Mouse (Mus musculus) neural tube, embryonic 14.5 days (tissue): ENCODE results near the gene Herpud1. TPM values are rescaled to one million over a fixed set of nuclear protein-coding genes. Genes with fewer than 3 reads are reported as not detected.

ENCODE experiments used
- ATAC-seq: fragments of 200-750 bp; cut with Nextera tagmentation; 2 replicates; pipeline ENCODE4 v1.8.0; 2017; ENCODE audit warnings: low read depth, mild to moderate bottlenecking, moderate TSS enrichment, moderate library complexity
- H3K27ac ChIP-seq: fragments of 300-500 bp; sonication (generic); 2 replicates; pipeline ENCODE4 v1.5.1; 2014; ENCODE audit warnings: low read depth, mild to moderate bottlenecking, control low read depth, low read length, moderate library complexity, mixed read lengths
- H3K27me3 ChIP-seq: fragments of 300-500 bp; sonication (generic); 2 replicates; pipeline ENCODE4 v1.6.1; 2014; ENCODE audit warnings: low read length; ENCODE audit not compliant: control insufficient read depth, insufficient read depth
- H3K36me3 ChIP-seq: fragments of 300-500 bp; sonication (generic); 2 replicates; pipeline ENCODE4 v1.6.1; 2014; ENCODE audit warnings: low read length, mixed read lengths; ENCODE audit not compliant: control insufficient read depth, insufficient read depth
- H3K4me1 ChIP-seq: fragments of 300-500 bp; sonication (generic); 2 replicates; pipeline ENCODE4 v1.6.1; 2014; ENCODE audit warnings: low read length; ENCODE audit not compliant: control insufficient read depth, insufficient read depth
- H3K4me2 ChIP-seq: fragments of 300-500 bp; sonication (generic); 2 replicates; pipeline ENCODE4 v1.6.1; 2014; ENCODE audit warnings: mild to moderate bottlenecking, low read depth, low read length, control low read depth
- H3K4me3 ChIP-seq: fragments of 300-500 bp; sonication (generic); 2 replicates; pipeline ENCODE4 v1.5.1; 2014; ENCODE audit warnings: low read depth, low read length, control low read depth, mixed read lengths
- H3K9ac ChIP-seq: fragments of 300-500 bp; sonication (generic); replicated peaks from 2 replicates; pipeline ENCODE4 v1.6.1; 2014; ENCODE audit warnings: low read depth, mild to moderate bottlenecking, control low read depth, low read length, mixed read lengths
- H3K9me3 ChIP-seq: fragments of 300-500 bp; sonication (generic); 2 replicates; pipeline ENCODE4 v1.6.1; 2016; ENCODE audit warnings: low read length; ENCODE audit not compliant: control insufficient read depth
- WGBS: fragments of 180-500 bp; shearing (Covaris S2); extraction: QIAGEN DNeasy Blood & Tissue Kit; methylation state at CpG from one replicate; pipeline ENCODE4 v1.1.7; 2014; 5-methylcytosine and 5-hydroxymethylcytosine counted together
- polyA plus RNA-seq: library from polyadenylated mRNA; unstranded; fragments of >200 nt; fragmentation: Nextera tagmentation; extraction: Ambion mirVana; gene quantifications from 2 replicates; pipeline ENCODE4 v1.2.1, GENCODE M21; 2014

The Herpud1 gene
- polyA plus RNA-seq, 1 experiment from 2014 or later, result 69.0 TPM

DNA sequence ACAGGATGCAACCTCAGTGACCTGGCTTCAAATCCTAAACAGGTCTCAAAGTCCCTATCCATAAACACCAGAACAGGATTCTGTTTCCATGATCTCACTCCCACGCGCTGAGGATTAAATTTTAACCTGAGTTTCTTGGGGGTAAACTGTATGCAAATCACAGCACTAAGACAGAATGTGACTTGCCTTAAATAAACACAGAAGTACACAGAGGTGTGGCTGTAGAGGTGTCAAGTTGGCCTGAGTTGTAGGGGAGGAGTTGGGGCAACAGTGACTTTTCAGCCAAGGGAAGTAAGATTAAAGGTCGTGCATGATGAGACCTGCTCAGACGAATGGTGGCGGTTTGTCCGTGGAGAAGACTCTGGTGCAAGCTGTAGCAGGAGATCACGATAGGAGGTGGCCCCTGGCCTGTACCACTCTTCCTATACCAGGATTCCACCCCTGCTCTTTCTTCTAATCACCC is 32.1 kb upstream of the Herpud1 start:
- 87% methylated on average over 7 of the region's 7 CpGs for WGBS
- H3K4me1 ChIP-seq, result no peaks in the 10 kb centered on the region
- no peaks in the 10 kb centered on the region for H3K36me3 ChIP-seq
- no peaks in the 10 kb centered on the region for H3K27me3 ChIP-seq
- no peak overlapping the region for H3K4me2 ChIP-seq
- H3K9me3 ChIP-seq, result no peaks in the 10 kb centered on the region
- H3K9ac ChIP-seq, result no peak overlapping the region
- no peak overlapping the region for H3K4me3 ChIP-seq
- no peak for ATAC-seq
- H3K27ac ChIP-seq, result no peak overlapping the region

DNA sequence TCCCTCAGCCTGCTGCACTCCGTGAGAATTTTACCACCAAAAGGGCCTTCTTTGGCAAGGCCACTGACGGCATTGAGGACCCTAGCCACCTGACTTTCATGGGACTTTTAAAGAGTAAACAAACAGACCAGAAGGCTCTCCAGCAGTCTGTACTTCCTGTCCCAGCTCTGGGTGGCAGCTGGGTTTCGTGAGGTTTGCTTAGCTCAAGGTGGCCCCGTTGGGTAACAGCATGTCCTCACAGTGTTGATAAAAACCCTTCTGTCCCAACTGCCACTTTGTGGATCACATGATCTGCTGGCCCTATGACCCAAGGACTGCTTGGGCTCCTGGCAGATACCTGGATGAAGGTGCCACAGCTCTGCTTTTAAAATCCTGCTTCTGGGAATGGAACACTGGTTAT is 31.7 kb upstream of the Herpud1 start:
- no peaks in the 10 kb centered on the region for H3K36me3 ChIP-seq
- WGBS, result 83% methylated on average over 4 of the region's 4 CpGs

DNA sequence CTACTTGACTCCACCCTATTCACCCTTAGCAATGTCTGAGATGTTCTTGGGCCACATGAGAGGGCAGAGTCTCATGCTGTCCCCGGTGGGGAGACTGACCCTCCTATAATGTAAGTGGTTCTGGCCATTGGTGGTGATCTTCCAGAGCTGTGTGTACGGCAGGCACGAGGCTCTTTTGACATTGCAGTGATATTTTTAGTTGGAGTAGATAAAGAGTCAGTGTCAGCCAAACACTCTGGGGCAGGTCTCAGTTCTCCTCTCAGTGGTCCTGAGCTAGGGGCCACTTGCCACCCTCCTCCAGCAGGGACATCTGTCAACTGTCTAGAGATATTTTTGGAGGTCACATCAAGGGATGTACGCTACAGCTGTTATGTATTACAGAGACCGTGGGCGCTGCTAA is 29.0 kb upstream of the Herpud1 start:
- WGBS, result 89% methylated on average over 6 of the region's 6 CpGs
- H3K27ac ChIP-seq, result no peak overlapping the region
- no peaks in the 10 kb centered on the region for H3K9me3 ChIP-seq
- no peaks in the 10 kb centered on the region for H3K27me3 ChIP-seq
- no peak for ATAC-seq
- no peak overlapping the region for H3K4me2 ChIP-seq
- no peaks in the 10 kb centered on the region for H3K36me3 ChIP-seq
- no peak overlapping the region for H3K9ac ChIP-seq
- no peak overlapping the region for H3K4me3 ChIP-seq
- H3K4me1 ChIP-seq, result no peaks in the 10 kb centered on the region

More for the DNA sequence above, 31.7 kb upstream of the Herpud1 start:
- Histone ChIP-seq H3K27me3 (no peaks in the 10 kb centered on the region), H3K9ac (no peak overlapping the region), H3K4me3 (no peak overlapping the region), H3K27ac (no peak overlapping the region), H3K4me2 (no peak overlapping the region), H3K9me3 (no peaks in the 10 kb centered on the region), H3K4me1 (no peaks in the 10 kb centered on the region)
- ATAC-seq, result no peak

DNA sequence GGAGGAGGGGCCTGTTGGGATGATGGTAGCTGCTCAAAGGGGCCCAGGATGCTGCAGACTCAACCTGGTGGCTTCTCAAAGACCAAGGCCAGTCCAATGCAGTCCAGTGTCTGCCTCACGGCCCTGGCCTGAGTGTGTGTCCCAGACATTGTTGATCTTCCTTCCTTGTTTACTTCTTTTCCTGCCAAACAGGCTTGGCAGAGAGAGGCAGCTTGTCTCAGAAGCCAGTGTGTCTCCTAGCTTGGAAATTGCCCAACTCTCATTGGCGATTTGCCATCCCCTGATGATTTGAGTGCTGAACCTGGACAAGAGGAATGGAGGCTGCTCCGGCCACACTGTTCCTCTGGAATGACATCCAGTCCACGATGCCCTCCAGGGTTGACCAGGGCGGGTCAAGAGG is 27.7 kb upstream of the Herpud1 start:
- WGBS, result 69% methylated on average over 5 of the region's 5 CpGs
- Histone ChIP-seq H3K27me3 (no peaks in the 10 kb centered on the region), H3K27ac (no peak overlapping the region), H3K9me3 (no peaks in the 10 kb centered on the region), H3K36me3 (no peaks in the 10 kb centered on the region), H3K9ac (no peak overlapping the region), H3K4me2 (no peak overlapping the region), H3K4me1 (no peaks in the 10 kb centered on the region), H3K4me3 (no peak overlapping the region)
- no peak for ATAC-seq

DNA sequence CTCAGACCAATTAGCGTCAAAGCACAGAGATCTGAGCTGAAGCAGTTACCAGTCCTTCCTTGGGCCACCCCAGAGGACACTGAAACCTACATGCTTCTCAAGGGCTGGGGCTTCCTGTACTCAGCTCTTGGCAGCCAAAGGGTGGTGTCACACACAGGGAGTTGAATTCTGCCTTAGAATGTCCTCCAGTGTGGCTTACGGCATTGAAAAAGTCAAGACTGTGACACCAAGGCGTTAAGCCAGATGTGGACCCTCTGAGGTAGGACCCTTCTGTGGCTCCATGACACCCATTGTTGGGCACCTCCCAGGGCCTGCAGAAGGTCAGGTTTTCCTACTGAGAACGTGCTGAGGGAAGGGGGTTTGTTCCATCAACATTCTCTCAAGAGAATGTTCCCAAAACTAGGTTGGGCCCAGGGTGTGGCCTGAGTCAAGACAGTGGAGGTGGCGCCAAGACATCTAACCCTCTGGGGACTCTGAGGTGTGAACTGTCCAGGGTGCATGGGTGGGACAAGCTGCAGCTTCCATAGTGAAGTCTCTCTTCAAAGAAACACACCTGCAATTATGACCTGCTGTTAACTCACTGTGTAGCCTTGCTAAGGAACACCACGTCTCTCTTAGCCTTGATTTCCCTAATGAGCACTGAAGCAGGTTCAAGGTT is 24.3 kb upstream of the Herpud1 start:
- 86% methylated on average over 6 of the region's 6 CpGs for WGBS
- Histone ChIP-seq H3K4me3 (no peak overlapping the region), H3K27ac (no peak overlapping the region), H3K36me3 (no peaks in the 10 kb centered on the region), H3K4me2 (no peak overlapping the region), H3K27me3 (no peaks in the 10 kb centered on the region), H3K4me1 (no peaks in the 10 kb centered on the region), H3K9ac (no peak overlapping the region), H3K9me3 (no peaks in the 10 kb centered on the region)
- no peak for ATAC-seq

DNA sequence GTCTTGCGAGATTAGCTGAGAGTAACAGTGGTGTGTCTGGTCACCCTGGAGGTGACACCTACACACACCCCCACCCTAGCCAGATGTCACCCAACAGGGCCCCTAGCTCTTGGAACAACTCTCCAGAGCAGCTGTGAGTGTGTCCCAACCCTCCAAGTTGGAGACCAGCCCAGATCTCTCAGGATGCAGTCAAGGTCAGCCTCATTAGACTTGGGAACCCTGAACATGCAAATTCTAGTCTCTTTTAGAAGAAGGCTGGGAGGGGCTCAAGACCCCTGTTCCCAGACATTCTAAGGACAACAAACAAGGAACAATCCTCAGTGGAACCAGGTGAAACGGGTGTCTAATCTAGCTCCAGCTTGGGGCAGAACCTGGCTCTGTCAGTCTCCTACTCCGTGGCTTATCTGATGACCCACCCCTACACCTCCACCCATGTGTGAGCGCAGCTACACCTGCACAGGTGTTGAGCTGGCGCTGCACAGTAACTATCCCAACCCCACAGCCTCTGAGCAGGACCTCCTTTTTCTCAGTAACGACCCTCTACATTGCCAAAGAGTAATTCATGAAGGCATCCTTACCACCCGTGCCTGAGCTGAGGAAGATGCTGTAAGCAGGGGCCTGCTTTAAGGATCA is 23.5 kb upstream of the Herpud1 start:
- no peak overlapping the region for H3K4me3 ChIP-seq
- ATAC-seq, result no peak
- H3K27ac ChIP-seq, result no peak overlapping the region
- H3K4me1 ChIP-seq, result no peaks in the 10 kb centered on the region
- no peaks in the 10 kb centered on the region for H3K36me3 ChIP-seq
- WGBS, result 80% methylated on average over 7 of the region's 7 CpGs
- no peaks in the 10 kb centered on the region for H3K27me3 ChIP-seq
- H3K9me3 ChIP-seq, result no peaks in the 10 kb centered on the region
- H3K4me2 ChIP-seq, result no peak overlapping the region
- no peak overlapping the region for H3K9ac ChIP-seq

DNA sequence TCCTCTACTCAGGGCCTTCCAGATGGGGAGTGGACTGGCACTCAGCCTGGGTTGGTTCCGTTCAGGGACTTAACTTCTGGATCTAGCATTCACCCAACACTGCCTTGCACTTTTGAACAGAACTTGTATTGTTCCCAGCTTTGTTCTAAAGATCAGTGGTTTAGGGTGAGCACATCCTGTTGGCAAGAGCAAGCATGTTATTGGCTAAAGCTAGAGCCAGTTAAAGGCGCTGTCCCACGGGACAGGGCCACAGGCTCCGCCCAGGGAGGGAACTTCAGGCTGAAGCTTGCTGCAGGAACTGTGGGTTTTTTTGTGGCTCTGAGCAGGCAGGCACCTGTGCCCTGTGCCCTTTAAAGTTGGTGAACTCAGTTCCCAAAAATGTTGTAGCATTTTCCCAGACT is 22.9 kb upstream of the Herpud1 start:
- no peaks in the 10 kb centered on the region for H3K9me3 ChIP-seq
- no peak for ATAC-seq
- no peak overlapping the region for H3K27ac ChIP-seq
- no peak overlapping the region for H3K4me2 ChIP-seq
- 58% methylated on average over 4 of the region's 4 CpGs for WGBS
- H3K27me3 ChIP-seq, result no peaks in the 10 kb centered on the region
- H3K36me3 ChIP-seq, result no peaks in the 10 kb centered on the region
- H3K4me1 ChIP-seq, result no peaks in the 10 kb centered on the region
- no peak overlapping the region for H3K9ac ChIP-seq
- H3K4me3 ChIP-seq, result no peak overlapping the region

DNA sequence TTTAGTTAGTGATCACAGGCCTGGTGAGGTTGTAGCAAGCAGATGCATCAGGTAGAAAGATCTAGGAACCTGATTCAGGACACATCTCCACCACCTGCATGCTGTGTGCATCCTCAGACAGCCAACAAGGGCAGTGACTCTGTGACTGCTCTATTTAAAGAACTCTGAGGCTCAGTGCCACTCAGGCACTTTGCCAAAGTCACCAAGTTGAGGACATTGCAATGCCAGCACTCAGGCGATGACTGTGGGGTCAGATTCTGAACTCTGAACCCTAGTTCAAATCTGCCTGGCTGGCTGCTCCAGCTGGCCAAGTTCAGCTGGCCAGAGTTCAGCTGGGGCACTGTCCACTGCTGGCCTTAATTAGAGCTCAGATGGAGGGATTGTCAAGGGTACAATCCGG is 22.3 kb upstream of the Herpud1 start:
- no peaks in the 10 kb centered on the region for H3K9me3 ChIP-seq
- 93% methylated on average over 2 of the region's 2 CpGs for WGBS

DNA sequence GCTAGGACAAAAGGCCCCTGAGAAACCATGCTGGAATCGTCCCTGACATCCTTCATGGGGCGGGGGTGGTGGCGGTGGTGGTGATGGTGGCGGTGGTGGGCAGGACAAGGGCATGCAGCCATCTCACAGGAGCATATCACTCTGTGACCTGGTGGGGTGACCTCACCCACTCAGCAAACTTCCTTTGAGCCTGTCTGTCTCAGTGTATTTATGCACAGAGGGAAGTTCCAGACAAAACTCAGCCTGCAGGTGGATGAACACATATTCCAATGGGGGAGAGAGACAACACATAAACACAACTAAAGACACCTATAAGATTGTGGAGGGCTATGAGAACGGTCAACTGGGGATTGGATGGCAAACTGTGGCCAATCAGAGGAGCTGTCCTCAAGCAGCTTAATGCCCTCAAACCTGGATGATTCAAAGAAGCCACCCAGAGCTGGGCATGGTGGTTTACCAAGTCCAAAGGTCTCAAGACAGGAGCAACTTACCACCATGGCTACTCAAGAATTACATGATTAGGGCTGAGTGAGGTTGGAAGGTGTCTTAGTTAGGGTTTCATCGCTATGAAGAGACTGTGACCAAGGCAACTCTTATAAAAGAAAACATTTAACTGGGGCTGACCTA is 21.4 kb upstream of the Herpud1 start:
- Histone ChIP-seq H3K27ac (no peak overlapping the region), H3K9me3 (no peaks in the 10 kb centered on the region), H3K9ac (no peak overlapping the region), H3K27me3 (no peaks in the 10 kb centered on the region), H3K4me1 (no peaks in the 10 kb centered on the region), H3K4me2 (no peak overlapping the region), H3K4me3 (no peak overlapping the region), H3K36me3 (no peaks in the 10 kb centered on the region)
- no peak for ATAC-seq
- WGBS, result 87% methylated on average over 6 of the region's 6 CpGs

More for the DNA sequence above, 22.3 kb upstream of the Herpud1 start:
- H3K36me3 ChIP-seq, result no peaks in the 10 kb centered on the region
- no peak overlapping the region for H3K27ac ChIP-seq
- no peak overlapping the region for H3K4me2 ChIP-seq
- H3K27me3 ChIP-seq, result no peaks in the 10 kb centered on the region
- H3K4me1 ChIP-seq, result no peaks in the 10 kb centered on the region
- H3K4me3 ChIP-seq, result no peak overlapping the region
- no peak for ATAC-seq
- no peak overlapping the region for H3K9ac ChIP-seq
